Mouse (Mus musculus) G1E (cell line): ENCODE measurements around the gene Gadd45gip1. TPM values are rescaled to one million over a fixed set of nuclear protein-coding genes. Genes with fewer than 3 reads are reported as not detected.
A peak's percentile ranks its signal among the peaks of the same experiment; 100 is the strongest.

Experiments used
- ATAC-seq: 2 replicates; pipeline ENCODE4 v1.8.0; 2016; ENCODE audit warnings: mild to moderate bottlenecking; ENCODE audit not compliant: insufficient number of reproducible peaks, poor library complexity, low FRiP score, severe bottlenecking; ENCODE audit errors: extremely low read depth
- DNase-seq: peaks from one replicate; pipeline ENCODE4 v3.0.0; 2012; ENCODE audit warnings: low spot score
- H3K27me3 ChIP-seq: 2 replicates; pipeline ENCODE4 v1.6.1; 2012; ENCODE audit warnings: mild to moderate bottlenecking, low read length, inconsistent platforms; ENCODE audit not compliant: insufficient read depth
- H3K36me3 ChIP-seq: replicated peaks from 2 replicates; pipeline ENCODE3; 2012; ENCODE audit warnings: mild to moderate bottlenecking, inconsistent platforms
- H3K4me1 ChIP-seq: 2 replicates; pipeline ENCODE4 v1.6.1; 2012; ENCODE audit warnings: low read depth, low read length, inconsistent platforms, mixed read lengths; ENCODE audit not compliant: insufficient read depth
- H3K4me3 ChIP-seq: 2 replicates; pipeline ENCODE4 v1.5.1; 2012; ENCODE audit warnings: low read depth, mild to moderate bottlenecking, inconsistent platforms, low read length, moderate library complexity, mixed read lengths
- H3K9me3 ChIP-seq: replicated peaks from 2 replicates; pipeline ENCODE4 v1.6.1; 2012; ENCODE audit warnings: inconsistent platforms
- CTCF ChIP-seq: IDR thresholded peaks from 2 replicates; pipeline ENCODE4 v1.5.1; 2012; ENCODE audit warnings: low read depth, low read length, inconsistent platforms, mixed read lengths
- GATA1 ChIP-seq: IDR thresholded peaks from 2 replicates; pipeline ENCODE4 v1.6.1; 2012; ENCODE audit warnings: borderline replicate concordance, low read length, inconsistent platforms, mixed read lengths
- GATA2 ChIP-seq: IDR thresholded peaks from 2 replicates; pipeline ENCODE4 v1.6.1; 2012; ENCODE audit warnings: low read depth, low read length, inconsistent platforms, borderline replicate concordance
- POLR2AphosphoS5 ChIP-seq: IDR thresholded peaks from 2 replicates; pipeline ENCODE4 v1.6.1; 2012; ENCODE audit warnings: low read depth, low read length, inconsistent platforms; ENCODE audit not compliant: insufficient replicate concordance
- TAL1 ChIP-seq: conservative IDR thresholded peaks from 2 replicates; pipeline ENCODE4 v1.6.1; 2012; ENCODE audit warnings: low read depth, low read length, inconsistent platforms, mixed read lengths
- polyA plus RNA-seq: library from polyadenylated mRNA; stranded (reverse); fragments of >175 nt; gene quantifications from 2 replicates; pipeline ENCODE4 v1.2.3, GENCODE M21; 2012
- total RNA-seq, 2 experiments: library from RNA; stranded (forward) in 1 of 2; stranded (reverse) in 1 of 2; fragments of 200-1000 nt in 1 of 2; fragments of >200 nt in 1 of 2; fragmentation: Nextera tagmentation in 1 of 2; gene quantifications; 2 replicates each; pipeline ENCODE4 v1.2.3; 2014 to 2017

Gadd45gip1 gene
- total and polyA plus RNA-seq, 3 experiments: 13.0 to 79.7 (median 20.4) TPM

- TF ChIP-seq GATA1 (no peak), TAL1 (no peak), CTCF (no peak), POLR2AphosphoS5 (no peak), GATA2 (no peak)
- DNase-seq: no peak
- Histone ChIP-seq H3K9me3 (no peaks in the 10 kb centered on the region), H3K4me3 (no peak overlapping the region), H3K27me3 (peaks cover 21% of the 10 kb centered on the region), H3K36me3 (peaks cover 4% of the 10 kb centered on the region), H3K4me1 (peaks cover 53% of the 10 kb centered on the region)
- ATAC-seq: no peak
Observed at GRCm38 (mm10) chr8:84814240-84814554, 17.1 kb upstream of the Gadd45gip1 start.

DNA sequence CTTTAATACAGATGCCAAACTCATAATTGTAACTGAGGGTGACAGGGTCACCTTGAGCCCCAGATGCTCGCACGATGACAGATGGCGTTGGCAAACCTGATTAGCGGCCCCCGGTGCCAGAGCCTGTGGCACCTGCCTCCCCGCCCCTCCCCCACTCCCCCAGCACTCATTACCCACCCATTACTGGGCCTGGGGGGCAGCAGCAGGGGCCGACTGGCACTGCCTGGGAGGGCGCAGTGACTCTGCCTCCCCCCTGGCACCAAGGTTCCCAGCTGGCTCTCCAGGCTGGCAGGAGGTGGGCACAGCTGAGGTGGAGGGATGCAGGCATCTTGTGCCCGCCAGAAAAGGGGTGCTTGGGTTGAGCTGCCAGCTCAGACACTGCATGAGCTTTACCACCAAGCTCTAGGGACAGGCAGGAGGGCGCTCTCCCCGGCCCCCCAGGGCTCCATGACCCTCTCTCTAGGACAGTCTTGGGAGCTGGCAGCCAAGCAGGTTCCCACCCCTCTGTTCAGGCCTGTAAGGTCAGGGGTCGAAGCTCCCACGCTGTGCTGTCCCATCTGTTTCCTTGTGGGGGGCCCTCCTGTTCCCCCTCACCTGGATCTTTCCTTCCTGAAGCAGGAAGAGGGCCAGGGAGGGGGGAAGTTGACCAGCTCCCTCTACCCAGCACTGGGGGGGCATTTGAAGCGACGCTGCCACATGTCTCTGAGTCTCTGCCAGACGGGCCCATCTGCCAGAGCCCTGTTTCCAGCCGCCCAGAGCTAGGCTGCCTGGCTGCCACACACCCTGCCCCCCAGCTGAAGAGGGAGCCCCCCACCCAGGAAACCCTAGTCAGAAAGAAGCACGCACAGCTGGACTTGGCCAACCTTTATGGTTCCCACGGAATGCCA is 16.5 kb upstream of the Gadd45gip1 start:
- ATAC-seq: no peak
- no peaks in the 10 kb centered on the region for H3K9me3 ChIP-seq
- H3K27me3 ChIP-seq: peaks cover 18% of the 10 kb centered on the region
- H3K4me1 ChIP-seq: peaks cover 48% of the 10 kb centered on the region
- no peak for TF ChIP-seq TAL1
- TF ChIP-seq CTCF: no peak
- TF ChIP-seq GATA2: no peak
- TF ChIP-seq POLR2AphosphoS5: no peak
- TF ChIP-seq GATA1: no peak
- no peak for DNase-seq
- peaks cover 4% of the 10 kb centered on the region for H3K36me3 ChIP-seq
- H3K4me3 ChIP-seq: peak overlapping the region; percentile 33; the same call in 1 of the 2 replicates

DNA sequence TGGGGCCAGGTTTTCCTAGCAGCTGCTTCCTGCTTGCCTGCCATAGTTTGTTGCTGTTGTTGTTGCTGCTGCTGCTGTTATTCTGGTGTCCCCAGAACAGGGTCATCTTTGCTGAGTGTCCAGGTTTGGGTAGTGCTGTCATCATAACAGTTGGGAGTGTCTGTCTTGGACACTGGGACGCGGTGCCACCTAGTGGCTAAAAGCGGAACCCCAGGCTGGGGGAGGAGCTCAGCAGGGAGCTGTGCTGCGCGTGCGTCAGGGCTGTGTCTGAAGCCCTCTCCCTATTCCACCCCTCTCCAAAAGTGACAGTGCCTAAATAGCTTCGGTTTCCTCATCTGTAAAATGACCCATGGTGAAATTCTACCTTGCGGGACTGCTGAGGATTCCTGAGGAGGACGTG is 15.8 kb upstream of the Gadd45gip1 start:
- ATAC-seq: peak; percentile 77
- peak; percentile 98 for TF ChIP-seq CTCF
- no peak for TF ChIP-seq GATA1
- DNase-seq: peak; percentile 75
- H3K36me3 ChIP-seq: peaks cover 4% of the 10 kb centered on the region
- peak overlapping the region; percentile 33; the same call in 1 of the 2 replicates for H3K4me3 ChIP-seq
- peaks cover 18% of the 10 kb centered on the region for H3K27me3 ChIP-seq
- H3K9me3 ChIP-seq: no peaks in the 10 kb centered on the region
- peaks cover 44% of the 10 kb centered on the region for H3K4me1 ChIP-seq

- DNase-seq: no peak
- Histone ChIP-seq H3K4me1 (peaks cover 39% of the 10 kb centered on the region), H3K27me3 (peaks cover 17% of the 10 kb centered on the region), H3K9me3 (no peaks in the 10 kb centered on the region), H3K36me3 (peaks cover 4% of the 10 kb centered on the region), H3K4me3 (no peak overlapping the region)
- ATAC-seq: no peak
- no peak for TF ChIP-seq GATA2
- no peak for TF ChIP-seq POLR2AphosphoS5
- TF ChIP-seq CTCF: no peak
- no peak for TF ChIP-seq GATA1
- TF ChIP-seq TAL1: no peak
Observed at GRCm38 (mm10) chr8:84816117-84816516, 15.2 kb upstream of the Gadd45gip1 start.

DNA sequence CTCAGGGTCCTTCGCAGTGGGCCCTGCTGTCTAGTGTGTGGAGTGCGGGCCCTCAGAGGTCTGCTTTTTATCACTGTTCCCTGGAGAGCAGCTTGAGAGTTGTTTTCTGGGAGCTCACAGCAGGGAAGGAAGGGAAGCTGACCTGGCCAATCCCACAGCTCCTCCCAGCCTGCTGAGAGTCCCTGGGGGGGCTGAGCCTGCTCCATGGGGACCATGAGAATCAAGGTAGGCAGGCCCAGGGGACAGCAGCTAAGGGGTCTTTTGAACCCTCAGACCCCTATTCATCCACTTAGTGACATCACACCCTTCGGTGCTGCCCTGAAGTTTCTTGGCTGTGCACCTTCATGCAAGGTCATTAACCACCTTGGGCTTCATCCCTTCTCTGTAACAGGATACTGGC is 8.6 kb upstream of the Gadd45gip1 start, which contains the start of gene Dand5:
TSS of gene Dand5 (minus strand) at position 101 of the 400 bp plus-strand sequence.
- Histone ChIP-seq H3K9me3 (no peaks in the 10 kb centered on the region), H3K4me3 (no peak within 1 kb of the TSS; the same call in 1 of the 2 replicates), H3K36me3 (peaks cover 8% of the 10 kb centered on the region), H3K27me3 (no peaks in the 10 kb centered on the region), H3K4me1 (peaks cover 30% of the 10 kb centered on the region)
- no peak for TF ChIP-seq CTCF
- no peak for TF ChIP-seq TAL1
- TF ChIP-seq GATA1: no peak
- TF ChIP-seq GATA2: no peak
- TF ChIP-seq POLR2AphosphoS5: no peak
- no peak for ATAC-seq
- DNase-seq: no peak

DNA sequence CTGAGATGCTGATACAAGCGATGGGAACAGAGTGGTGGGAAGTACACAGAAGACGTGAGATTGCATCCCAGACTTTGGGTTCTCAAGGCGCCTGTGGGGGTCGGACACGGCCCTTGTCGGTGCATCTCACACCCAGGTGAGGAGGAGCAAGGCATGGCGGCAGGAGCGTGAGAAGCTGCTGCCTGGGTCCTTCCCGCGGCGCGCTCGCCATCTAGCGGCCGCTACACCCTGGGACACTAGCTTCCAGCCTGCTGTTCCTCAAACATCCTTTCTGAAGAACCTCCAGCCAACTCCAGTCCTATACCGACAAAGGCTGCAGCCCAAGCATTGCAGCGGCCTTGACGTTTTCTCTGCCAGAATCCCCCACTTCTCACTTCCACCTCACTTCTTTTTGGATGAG is 7.7 kb upstream of the Gadd45gip1 start:
- TF ChIP-seq CTCF: peak; percentile 77
- no peak for TF ChIP-seq GATA1
- ATAC-seq (no peak), DNase-seq (peak; percentile 68)
- H3K36me3 ChIP-seq: peaks cover 9% of the 10 kb centered on the region
- no peak overlapping the region; the same call in 1 of the 2 replicates for H3K4me3 ChIP-seq
- H3K9me3 ChIP-seq: no peaks in the 10 kb centered on the region
- no peaks in the 10 kb centered on the region for H3K27me3 ChIP-seq
- H3K4me1 ChIP-seq: peaks cover 30% of the 10 kb centered on the region
